Mouse (Mus musculus): ENCODE results near the gene Micall2.

DNA sequence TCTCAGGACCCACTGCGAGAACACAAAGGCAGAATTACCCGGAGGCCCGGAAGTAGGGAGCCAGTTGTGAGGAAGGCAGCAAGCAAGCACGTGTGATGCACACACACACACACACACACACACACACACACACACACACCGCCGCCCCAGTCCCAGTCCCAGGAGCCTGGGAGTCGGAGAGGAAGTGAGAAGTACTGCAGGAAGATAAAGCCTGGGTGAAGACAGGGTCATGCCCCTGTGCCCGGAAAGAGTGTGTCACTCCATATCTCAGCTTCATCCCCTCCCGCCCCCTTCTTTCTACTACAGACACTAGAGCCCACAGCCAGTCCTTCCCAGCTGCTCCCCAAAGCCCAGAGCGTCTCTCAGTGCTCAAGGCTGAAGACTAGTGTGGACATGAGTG is 33.9 kb downstream of the Micall2 start:
- no peak for TF ChIP-seq CTCF (IDR thresholded peaks at IDR 0.05; ENCODE audit: low read depth)
- no peak for TF ChIP-seq EP300 (optimal IDR thresholded peaks at IDR 0.05)

Measured in stomach, postnatal 0 days (tissue).